Mouse (Mus musculus) small intestine, adult 2 months (tissue): Measurements from ENCODE around the gene Bsnd.

Experiments used
- CTCF ChIP-seq: fragments of 200-500 bp; IDR thresholded peaks from 2 replicates; pipeline ENCODE4 v1.5.1; 2012; ENCODE audit warnings: low read depth, mild to moderate bottlenecking, control low read depth, inconsistent platforms, low read length, moderate library complexity, mixed read lengths; ENCODE audit not compliant: insufficient replicate concordance, insufficient read length; ENCODE audit errors: extremely low read depth
- POLR2A ChIP-seq: fragments of 200-500 bp; IDR thresholded peaks from 2 replicates; pipeline ENCODE4 v1.6.1; 2012; ENCODE audit warnings: low read depth, mild to moderate bottlenecking, control low read depth, inconsistent platforms, low read length, moderate library complexity

GRCm38 (mm10) chr4:106472335-106472734, 19.7 kb downstream of the Bsnd start:
- TF ChIP-seq POLR2A (no peak), CTCF (peak; percentile 59; the same call in 1 of the 2 replicates)
